Comparison of ENCODE assay signal across 8 mouse cellular contexts in genomic region chr6:6881638-6882190, GRCm38 (mm10). TPM values are rescaled to one million over a fixed set of nuclear protein-coding genes. Genes with fewer than 3 reads are reported as not detected.
DNase-seq lines count a peak whose midpoint lies in the region; ATAC-seq lines count a peak whose summit lies in the region.
"Had no signal": no experiment of that assay in that cellular context is flagged by ENCODE, and none has a peak within 500 bp of the region (broad histone marks: within the 10 kb centered on the region; RNA-seq: fewer than 3 reads in every experiment).

Gene Dlx5, minus strand, starts transcription at chr6:6882085.

- H3K9ac ChIP-seq in hindbrain, embryonic 15.5 days, result 0 out of 2 replicates have a peak within 1 kb of the TSS, but pooled peaks have one; percentile 0
- H3K9ac ChIP-seq in liver, embryonic 16.5 days (ENCODE audit: low read depth, low read length), result no peak within 1 kb of the TSS

- H3K36me3 ChIP-seq in forebrain, embryonic 10.5 days (replicated peaks), result no peaks in the 10 kb centered on the region
- H3K36me3 ChIP-seq in hindbrain, embryonic 15.5 days, result no peaks in the 10 kb centered on the region
- no peaks in the 10 kb centered on the region for H3K36me3 ChIP-seq in liver, embryonic 16.5 days (ENCODE audit: control insufficient read depth, insufficient read depth)

- H3K4me3 ChIP-seq in forebrain, embryonic 10.5 days, result peak within 1 kb of the TSS; percentile 62
- H3K4me3 ChIP-seq in hindbrain, embryonic 15.5 days, result peak within 1 kb of the TSS; percentile 39
- H3K4me3 ChIP-seq in liver, embryonic 16.5 days (ENCODE audit: low read depth, low read length), result 0 out of 2 replicates have a peak within 1 kb of the TSS, but pooled peaks have one; percentile 6

- H3K27me3 ChIP-seq in forebrain, embryonic 10.5 days (ENCODE audit: poor library complexity, severe bottlenecking), result peaks cover 82% of the 10 kb centered on the region
- H3K27me3 ChIP-seq in hindbrain, embryonic 15.5 days, result peaks cover 71% of the 10 kb centered on the region
- H3K27me3 ChIP-seq in liver, embryonic 16.5 days (ENCODE audit: control insufficient read depth, insufficient read depth, low read depth, low read length), result peaks cover 74% of the 10 kb centered on the region

- peaks cover 49% of the 10 kb centered on the region for H3K4me1 ChIP-seq in forebrain, embryonic 10.5 days
- peaks cover 12% of the 10 kb centered on the region for H3K4me1 ChIP-seq in hindbrain, embryonic 15.5 days (replicated peaks)
- no peaks in the 10 kb centered on the region for H3K4me1 ChIP-seq in liver, embryonic 16.5 days (ENCODE audit: control insufficient read depth, low read depth, low read length)

- no peaks in the 10 kb centered on the region for H3K9me3 ChIP-seq in forebrain, embryonic 10.5 days
- no peaks in the 10 kb centered on the region for H3K9me3 ChIP-seq in hindbrain, embryonic 15.5 days
- H3K9me3 ChIP-seq in liver, embryonic 16.5 days (replicated peaks; ENCODE audit: control insufficient read depth, low read length), result no peaks in the 10 kb centered on the region

- H3K27ac ChIP-seq in forebrain, embryonic 10.5 days, result peak within 1 kb of the TSS; percentile 80
- no peak within 1 kb of the TSS for H3K27ac ChIP-seq in hindbrain, embryonic 15.5 days (replicated peaks)
- H3K27ac ChIP-seq in liver, embryonic 16.5 days (ENCODE audit: low read length), result no peak within 1 kb of the TSS

- under 1% methylated on average over 41 of the region's 42 CpGs for WGBS in forebrain, embryonic 10.5 days
- under 1% methylated on average over 35 of the region's 42 CpGs for WGBS in hindbrain, embryonic 15.5 days
- 1% methylated on average over 36 of the region's 42 CpGs for WGBS in liver, embryonic 16.5 days (ENCODE audit: insufficient replicate concordance)

- ATAC-seq in hindbrain, embryonic 15.5 days (ENCODE audit: low FRiP score, low read depth), result 0 out of 2 replicates have a peak, but pooled peaks have one; percentile 54
- ATAC-seq in liver, embryonic 16.5 days (ENCODE audit: low read depth), result no peak

- DNase-seq in urinary bladder, postnatal 14 days (ENCODE audit: low spot score), result peak; percentile 48
- DNase-seq in urinary bladder, postnatal 10 days (ENCODE audit: low spot score), result no peak
- DNase-seq in forebrain, embryonic 10.5 days (ENCODE audit: extremely low spot score, low spot score), result peak; percentile 75
- peak; percentile 18 for DNase-seq in skeletal muscle tissue, adult 2 months (ENCODE audit: low read depth, low spot score)
- DNase-seq in thymus, postnatal 25 days, result no peak

- peak within 1 kb of the TSS; percentile 72 for H3K4me2 ChIP-seq in hindbrain, embryonic 15.5 days
- H3K4me2 ChIP-seq in liver, embryonic 16.5 days (ENCODE audit: low read depth, low read length), result peak within 1 kb of the TSS; percentile 34; the same call in 1 of the 2 replicates

RNA-seq across cellular contexts. Expression of gene Dlx5, which starts in this region (rescaled TPM):
- 17.5 and 18.5 TPM in 2 replicates for polyA plus RNA-seq in forebrain, embryonic 10.5 days (2016; fragmentation: Nextera tagmentation; extraction: Ambion mirVana)
- polyA plus RNA-seq in hindbrain, embryonic 15.5 days (2015; fragmentation: Nextera tagmentation; extraction: Ambion mirVana), result 0.41 and 2.0 TPM in 2 replicates
- 0.12 TPM in 1 of 2 replicates, not detected in the other for polyA plus RNA-seq in liver, embryonic 16.5 days (2015; fragmentation: Nextera tagmentation; extraction: Ambion mirVana)
- polyA plus RNA-seq: cerebellum, adult 2 months had no signal

Comparison
In these comparisons a context has a peak if more than half of its experiments do, and no peak if none do; other contexts are left out.
1. DNase-seq: peak in urinary bladder, postnatal 14 days (single experiment), forebrain, embryonic 10.5 days (single experiment) and skeletal muscle tissue, adult 2 months (single experiment); none in urinary bladder, postnatal 10 days (single experiment) and thymus, postnatal 25 days (single experiment).
2. H3K4me3 ChIP-seq: peak in every context shown above with its lines; median percentile 62 in forebrain, embryonic 10.5 days; 39 in hindbrain, embryonic 15.5 days; 6 in liver, embryonic 16.5 days.